7 mouse cellular contexts compared by ENCODE assay signal in the genomic region with DNA sequence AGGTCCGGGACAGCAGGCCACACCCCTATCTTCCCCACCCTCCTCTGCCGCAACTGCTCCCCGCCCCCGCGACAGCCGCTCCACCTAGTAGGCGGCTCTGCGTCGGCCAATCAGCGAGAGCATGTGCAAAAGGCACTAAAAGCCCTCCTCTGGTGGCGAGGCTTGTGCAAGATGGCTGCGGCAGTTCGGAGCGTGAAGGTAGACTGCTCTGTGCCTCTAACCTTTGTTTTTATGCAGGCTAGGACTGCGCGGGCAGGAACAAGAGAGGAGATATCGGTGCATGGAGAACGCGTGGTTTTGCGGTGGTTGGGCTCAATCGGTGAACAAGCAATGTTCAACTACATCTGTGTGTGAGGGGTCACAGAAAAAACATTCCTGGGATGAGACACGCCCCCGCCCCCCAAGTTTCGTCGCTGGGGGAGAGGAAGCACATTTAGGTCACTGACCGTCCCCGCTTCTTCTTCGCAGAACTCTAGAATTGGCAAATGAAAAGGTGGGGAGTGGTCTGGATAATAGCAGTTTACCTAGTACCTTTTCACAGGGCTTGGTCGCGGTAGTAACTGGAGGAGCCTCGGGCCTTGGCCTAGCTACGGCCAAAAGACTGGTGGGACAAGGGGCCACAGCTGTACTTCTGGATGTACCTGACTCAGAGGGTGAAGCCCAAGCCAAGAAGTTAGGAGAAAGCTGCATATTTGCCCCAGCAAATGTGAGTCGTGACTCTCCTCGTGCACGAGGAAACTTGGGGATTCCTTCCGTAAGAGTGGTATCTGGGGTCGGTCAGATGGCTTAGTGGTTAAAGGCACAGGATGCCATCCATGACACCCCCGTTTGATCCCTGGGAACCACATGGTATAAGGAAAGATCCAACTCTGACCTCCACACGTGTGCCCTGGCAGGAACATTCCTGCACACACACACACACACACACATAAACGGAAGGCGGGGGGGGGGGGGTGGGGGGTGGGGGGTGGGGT. TPM values are rescaled to one million over a fixed set of nuclear protein-coding genes. Genes with fewer than 3 reads are reported as not detected.
DNase-seq lines count a peak whose midpoint lies in the region; ATAC-seq and TF ChIP-seq lines count a peak whose summit lies in the region.

A gene (plus strand): TSS at position 109 of the 974 bp plus-strand sequence.

- peak within 1 kb of the TSS; percentile 67 for H3K4me2 ChIP-seq in intestine, postnatal 0 days (replicated peaks; ENCODE audit: low read depth)
- H3K4me2 ChIP-seq in midbrain, embryonic 12.5 days (replicated peaks): peak within 1 kb of the TSS; percentile 61

- peaks cover 13% of the 10 kb centered on the region; the same call in 1 of the 2 replicates for H3K36me3 ChIP-seq in intestine, postnatal 0 days (ENCODE audit: control insufficient read depth, insufficient read depth)
- peaks cover 5% of the 10 kb centered on the region; the same call in 1 of the 2 replicates for H3K36me3 ChIP-seq in midbrain, embryonic 12.5 days
- peaks cover 2% of the 10 kb centered on the region; the same call in 1 of the 2 replicates for H3K36me3 ChIP-seq in small intestine, adult 2 months (ENCODE audit: control insufficient read depth, insufficient read depth, low read length)

- 0 out of 2 replicates have a peak, but pooled peaks have one; percentile 39 for TF ChIP-seq CTCF in intestine, postnatal 0 days (IDR thresholded peaks at IDR 0.05; ENCODE audit: low read depth)
- TF ChIP-seq CTCF in small intestine, adult 2 months (IDR thresholded peaks at IDR 0.05; ENCODE audit: extremely low read depth, insufficient read length, insufficient replicate concordance, low read depth, low read length): no peak

- intact Hi-C loops in left cerebral cortex, postnatal 4 days (cut with DNase I): no loop called here

- H3K27ac ChIP-seq in intestine, postnatal 0 days (ENCODE audit: low read depth, low read length): peak within 1 kb of the TSS; percentile 57
- peak within 1 kb of the TSS; percentile 25; the same call in 1 of the 2 replicates for H3K27ac ChIP-seq in midbrain, embryonic 12.5 days (replicated peaks)
- H3K27ac ChIP-seq in small intestine, adult 2 months (ENCODE audit: insufficient read depth, low read depth, low read length): peak within 1 kb of the TSS; percentile 16; the same call in 1 of the 2 replicates

- peak; percentile 92 for DNase-seq in adrenal gland, adult 2 months
- peak; percentile 61 for DNase-seq in embryo, embryonic 11.5 days (ENCODE audit: low read depth, low spot score)
- DNase-seq in gastrocnemius, postnatal 4 days (ENCODE audit: low spot score in 2 of 2): peak; percentile 57 to 78
- peak; percentile 82 for DNase-seq in left cerebral cortex, postnatal 4 days

- ATAC-seq in intestine, postnatal 0 days: peak; percentile 98
- ATAC-seq in midbrain, embryonic 12.5 days (ENCODE audit: low FRiP score, low read depth): peak; percentile 98

- H3K9me3 ChIP-seq in intestine, postnatal 0 days (ENCODE audit: control insufficient read depth): no peaks in the 10 kb centered on the region
- no peaks in the 10 kb centered on the region for H3K9me3 ChIP-seq in midbrain, embryonic 12.5 days

- H3K4me1 ChIP-seq in intestine, postnatal 0 days (replicated peaks; ENCODE audit: control insufficient read depth, insufficient read depth, low read length): no peaks in the 10 kb centered on the region
- no peaks in the 10 kb centered on the region for H3K4me1 ChIP-seq in midbrain, embryonic 12.5 days
- no peaks in the 10 kb centered on the region; the same call in 1 of the 2 replicates for H3K4me1 ChIP-seq in small intestine, adult 2 months (ENCODE audit: control insufficient read depth, insufficient read depth, insufficient read length, low read length)

- WGBS in intestine, postnatal 0 days: 21% methylated on average over 41 of the region's 41 CpGs
- WGBS in midbrain, embryonic 12.5 days: 23% methylated on average over 39 of the region's 41 CpGs
- 18% methylated on average over 39 of the region's 41 CpGs for WGBS in small intestine, adult 2 months

- H3K27me3 ChIP-seq in intestine, postnatal 0 days (replicated peaks; ENCODE audit: control insufficient read depth, insufficient read depth, low read length): no peaks in the 10 kb centered on the region
- peaks cover 91% of the 10 kb centered on the region for H3K27me3 ChIP-seq in midbrain, embryonic 12.5 days
- no peaks in the 10 kb centered on the region for H3K27me3 ChIP-seq in small intestine, adult 2 months (ENCODE audit: control insufficient read depth, insufficient read depth, low read length)

- peak within 1 kb of the TSS; percentile 49 for H3K4me3 ChIP-seq in intestine, postnatal 0 days (ENCODE audit: low read depth, low read length)
- H3K4me3 ChIP-seq in midbrain, embryonic 12.5 days: peak within 1 kb of the TSS; percentile 50
- peak within 1 kb of the TSS; percentile 83 for H3K4me3 ChIP-seq in small intestine, adult 2 months (ENCODE audit: low read depth, low read length)

- H3K9ac ChIP-seq in intestine, postnatal 0 days (ENCODE audit: low read depth, low read length): 0 out of 2 replicates have a peak within 1 kb of the TSS, but pooled peaks have one; percentile 42
- peak within 1 kb of the TSS; percentile 53 for H3K9ac ChIP-seq in midbrain, embryonic 12.5 days (replicated peaks)

- TF ChIP-seq POLR2A in small intestine, adult 2 months (IDR thresholded peaks at IDR 0.05; ENCODE audit: low read depth, low read length): peak; percentile 78

RNA-seq across cellular contexts. Expression of the gene that starts here (rescaled TPM):
- 100 to 1,000 TPM; 181 to 218 TPM for total RNA-seq in adrenal gland, adult 2 months (2021)
- 60.0 and 61.0 TPM in 2 replicates for polyA plus RNA-seq in adrenal gland, adult 2 months (2012; rRNA removed)
- 100 to 1,000 TPM in 1 of 2 experiments, 10 to 100 TPM in 1; 99.6 to 102 TPM for total RNA-seq in gastrocnemius, postnatal 4 days (2021)
- 82.5 and 87.3 TPM in 2 replicates for polyA plus RNA-seq in intestine, postnatal 0 days (2015; fragmentation: Nextera tagmentation; extraction: Ambion mirVana)
- total RNA-seq in left cerebral cortex, postnatal 4 days (2021): 10 to 100 TPM; 49.0 to 58.2 TPM
- 129 and 132 TPM in 2 replicates for polyA plus RNA-seq in midbrain, embryonic 12.5 days (2016; fragmentation: Nextera tagmentation; extraction: Ambion mirVana)
- 30.7 and 33.8 TPM in 2 replicates for polyA plus RNA-seq in small intestine, adult 2 months (2012; rRNA removed)

Comparison
In these comparisons a context has a peak if more than half of its experiments do, and no peak if none do; other contexts are left out.
1. Peak in every context shown above with its lines: DNase-seq, ATAC-seq, H3K4me3 ChIP-seq and H3K27ac ChIP-seq.